ENCODE assay signal across 8 mouse cellular contexts in the genomic region with DNA sequence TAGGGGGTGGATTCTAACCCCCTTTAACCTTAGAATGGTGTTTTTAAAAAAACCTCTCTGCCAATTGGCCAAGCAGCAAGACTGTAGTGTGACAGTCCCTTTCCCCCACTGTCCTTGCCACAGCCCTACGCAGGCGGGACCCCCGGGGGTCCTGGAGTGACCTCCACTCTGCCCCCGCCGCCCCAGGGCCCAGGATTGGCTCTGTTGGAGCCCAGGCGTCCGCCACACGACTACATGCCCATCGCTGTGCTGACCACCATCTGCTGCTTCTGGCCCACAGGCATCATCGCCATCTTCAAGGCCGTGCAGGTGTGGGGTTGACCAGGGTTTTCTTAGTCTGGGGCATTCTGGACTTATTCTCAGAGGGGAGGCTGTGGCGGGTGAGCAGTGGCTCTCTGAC. TPM values are rescaled to one million over a fixed set of nuclear protein-coding genes. Genes with fewer than 3 reads are reported as not detected.
DNase-seq lines count a peak whose midpoint lies in the region; ATAC-seq lines count a peak whose summit lies in the region.

No protein-coding gene starts in this region.

- no peaks in the 10 kb centered on the region for H3K9me3 ChIP-seq in liver, embryonic 13.5 days (replicated peaks)

- WGBS in liver, embryonic 13.5 days (ENCODE audit: insufficient replicate concordance): 10% methylated on average over 12 of the region's 12 CpGs

- H3K27me3 ChIP-seq in liver, embryonic 13.5 days: peaks cover 73% of the 10 kb centered on the region

- H3K27ac ChIP-seq in liver, embryonic 13.5 days: no peak overlapping the region

- H3K4me3 ChIP-seq in liver, embryonic 13.5 days (replicated peaks): peak overlapping the region; percentile 38

- ATAC-seq in liver, embryonic 13.5 days (ENCODE audit: low read depth): no peak

- no peak overlapping the region for H3K9ac ChIP-seq in liver, embryonic 13.5 days

- DNase-seq in cerebellum, adult 11-12 months: peak; percentile 80
- DNase-seq in cerebellum, postnatal 4 days (ENCODE audit: low spot score in 2 of 2): no peak
- DNase-seq in thymus, postnatal 14 days: peak; percentile 47
- DNase-seq in thymus, postnatal 0 days (ENCODE audit: low spot score): no peak
- no peak for DNase-seq in liver, embryonic 13.5 days
- no peak for DNase-seq in layer of hippocampus, postnatal 36 days
- DNase-seq in yolk sac, embryonic 10.5 days (ENCODE audit: low spot score): no peak
- DNase-seq in spleen, adult 18-20 months: no peak

- peaks cover 54% of the 10 kb centered on the region for H3K4me1 ChIP-seq in liver, embryonic 13.5 days (replicated peaks)

- no peaks in the 10 kb centered on the region for H3K36me3 ChIP-seq in liver, embryonic 13.5 days

- H3K4me2 ChIP-seq in liver, embryonic 13.5 days: peak overlapping the region; percentile 58

RNA-seq across cellular contexts. Expression of gene Prrt1, which starts 2.3 kb away (rescaled TPM):
- 37.4 and 39.4 TPM in 2 replicates for polyA plus RNA-seq in thymus, postnatal 0 days (2015; fragmentation: Nextera tagmentation; extraction: Ambion mirVana)
- 0.05 and 0.07 TPM in 2 replicates for polyA plus RNA-seq in liver, embryonic 13.5 days (2015; fragmentation: Nextera tagmentation; extraction: Ambion mirVana)
- 100 to 1,000 TPM; 317 to 352 TPM for total RNA-seq in layer of hippocampus, postnatal 36 days (2021)

RNA-seq across cellular contexts. Expression of gene Ppt2, which starts 3.3 kb away (rescaled TPM):
- 38.4 and 45.5 TPM in 2 replicates for polyA plus RNA-seq in thymus, postnatal 0 days (2015; fragmentation: Nextera tagmentation; extraction: Ambion mirVana)
- 10.4 and 12.0 TPM in 2 replicates for polyA plus RNA-seq in liver, embryonic 13.5 days (2015; fragmentation: Nextera tagmentation; extraction: Ambion mirVana)
- total RNA-seq in layer of hippocampus, postnatal 36 days (2021): 10 to 100 TPM; 44.4 to 50.8 TPM

RNA-seq across cellular contexts. Expression of gene Fkbpl, which starts 12.9 kb away (rescaled TPM):
- polyA plus RNA-seq in thymus, postnatal 0 days (2015; fragmentation: Nextera tagmentation; extraction: Ambion mirVana): 12.5 TPM in 2 replicates
- polyA plus RNA-seq in liver, embryonic 13.5 days (2015; fragmentation: Nextera tagmentation; extraction: Ambion mirVana): 5.6 and 5.9 TPM in 2 replicates
- total RNA-seq in layer of hippocampus, postnatal 36 days (2021): 10 to 100 TPM; 17.9 to 18.0 TPM

RNA-seq across cellular contexts. Expression of gene Atf6b, which starts 15.3 kb away (rescaled TPM):
- polyA plus RNA-seq in thymus, postnatal 0 days (2015; fragmentation: Nextera tagmentation; extraction: Ambion mirVana): 56.6 and 60.8 TPM in 2 replicates
- polyA plus RNA-seq in liver, embryonic 13.5 days (2015; fragmentation: Nextera tagmentation; extraction: Ambion mirVana): 24.6 and 27.4 TPM in 2 replicates
- total RNA-seq in layer of hippocampus, postnatal 36 days (2021): 100 to 1,000 TPM in 1 of 2 experiments, 10 to 100 TPM in 1; 89.9 to 101 TPM

RNA-seq across cellular contexts. Expression of gene Egfl8, which starts 15.9 kb away (rescaled TPM):
- polyA plus RNA-seq in thymus, postnatal 0 days (2015; fragmentation: Nextera tagmentation; extraction: Ambion mirVana): 3.1 and 3.3 TPM in 2 replicates
- 0.30 and 0.34 TPM in 2 replicates for polyA plus RNA-seq in liver, embryonic 13.5 days (2015; fragmentation: Nextera tagmentation; extraction: Ambion mirVana)
- 1 to 10 TPM; 1.8 to 2.0 TPM for total RNA-seq in layer of hippocampus, postnatal 36 days (2021)

Comparison
In these comparisons a context has a peak if more than half of its experiments do, and no peak if none do; other contexts are left out.
1. DNase-seq: peak in cerebellum, adult 11-12 months (single experiment) and thymus, postnatal 14 days (single experiment); none in cerebellum, postnatal 4 days (0 of 2), thymus, postnatal 0 days (single experiment), liver, embryonic 13.5 days (single experiment), layer of hippocampus, postnatal 36 days (0 of 2), yolk sac, embryonic 10.5 days (single experiment) and spleen, adult 18-20 months (0 of 2).
2. RNA of gene Prrt1, which starts 2.3 kb away (polyA plus RNA-seq): 37.4 to 39.4 TPM in thymus, postnatal 0 days; 0.05 to 0.07 TPM in liver, embryonic 13.5 days; every median in the first group is over 10 times any median in the second.